Mouse (Mus musculus) regulatory T cell (primary cell): ENCODE measurements at regions not wholly inside any gene's neighbourhood (a gene's known extent, or its start where the extent isn't known, plus 50 kb on each side); places are given as distances from the start of the nearest gene placed in this dataset.
"Not testable (repeated sequence)": the region's sequence is repeated elsewhere in the genome, so short reads cannot be mapped to it uniquely, and the experiment has no call there.

Experiments
- in situ Hi-C: fragments of 300-600 bp; cut with MboI, MseI; formaldehyde crosslinking; loops from one replicate; pipeline ENCODE4 v1.15.1; 2025; ENCODE audit warnings: high pct_unique_total_duplicates

GRCm38 (mm10) chr17:91733927-91734324, 641.1 kb upstream of the Nrxn1 start:
- in situ Hi-C loops = loop anchor here (10.0 kb wide), 1 partner anchor 1599 kb away; no protein-coding TSS in a partner anchor

DNA sequence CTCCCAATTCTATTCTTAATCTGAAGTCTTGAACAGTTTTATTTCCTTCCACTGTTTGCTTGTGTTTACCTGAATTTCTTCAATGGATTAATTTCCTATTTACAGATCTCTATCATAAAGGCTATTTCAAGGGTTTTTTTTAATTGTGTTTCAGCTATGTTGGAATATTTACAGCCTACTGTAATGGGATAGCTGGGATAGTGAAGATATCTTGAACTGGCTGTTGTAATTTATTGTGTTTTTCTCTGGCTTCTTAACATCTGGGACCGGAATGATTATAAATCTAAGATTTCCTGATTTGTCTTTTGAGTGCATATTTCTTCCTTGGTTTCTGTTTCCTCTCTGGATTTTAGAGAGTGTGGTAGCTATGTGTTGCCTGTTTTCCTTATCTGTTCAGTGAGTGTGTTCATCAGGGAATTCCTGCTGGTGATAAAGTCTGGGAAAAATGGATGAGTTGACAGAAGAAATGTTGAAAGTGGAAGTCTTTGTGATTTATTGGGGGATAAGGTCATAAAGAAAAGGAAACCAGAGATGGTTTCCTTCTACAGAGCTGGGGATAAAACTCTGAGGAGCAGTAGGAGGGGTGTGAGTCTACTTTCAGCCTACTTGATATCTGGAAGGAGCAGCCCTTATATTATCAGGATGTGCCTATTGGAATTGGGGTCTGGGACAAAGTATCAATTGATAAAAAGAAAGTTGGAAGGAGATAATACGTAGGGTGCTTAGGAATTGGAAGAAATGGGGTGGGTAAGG, 640.5 kb upstream of the Nrxn1 start:
- in situ Hi-C loops = loop anchor here (10.0 kb wide), 1 partner anchor 1599 kb away; no protein-coding TSS in a partner anchor

DNA sequence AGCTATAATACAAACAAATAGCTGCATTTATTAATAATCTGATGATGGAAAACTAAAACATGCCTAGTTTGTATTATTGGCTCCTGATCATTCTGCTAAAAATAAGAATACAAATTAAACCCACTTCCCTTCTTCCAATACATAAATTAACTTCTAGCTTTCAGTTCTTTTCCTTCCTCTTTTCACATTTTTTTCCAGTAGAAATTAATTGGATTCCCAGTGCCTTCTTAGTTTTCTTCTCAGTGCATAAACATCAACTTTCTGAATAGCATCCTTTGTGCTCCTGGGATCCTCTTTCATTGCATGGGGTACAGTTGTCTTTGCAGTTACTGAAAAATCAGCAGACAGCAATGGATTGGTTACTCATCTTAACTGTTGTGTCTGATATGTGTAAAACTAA, 617.5 kb upstream of the Nrxn1 start:
- in situ Hi-C loops = no loop called here

DNA sequence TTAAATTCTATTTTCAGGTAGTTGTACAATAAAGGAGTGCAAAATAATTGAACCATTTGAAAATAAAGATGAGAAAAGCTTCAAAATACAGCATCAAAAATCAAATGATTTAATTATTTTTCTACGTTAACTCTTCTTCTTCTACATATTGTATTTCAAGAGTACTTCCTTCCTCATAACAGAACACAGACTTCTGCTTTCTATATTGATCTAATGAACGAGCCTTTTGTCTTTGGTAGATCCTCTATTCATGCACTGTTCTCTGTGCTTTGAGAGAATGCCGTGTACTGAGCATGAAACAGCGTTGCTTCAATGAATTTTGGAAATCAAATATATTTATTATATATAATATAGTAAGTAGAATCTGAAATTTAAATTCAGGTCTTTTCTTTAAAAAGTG, 598.2 kb upstream of the Nrxn1 start:
- in situ Hi-C loops = no loop called here

DNA sequence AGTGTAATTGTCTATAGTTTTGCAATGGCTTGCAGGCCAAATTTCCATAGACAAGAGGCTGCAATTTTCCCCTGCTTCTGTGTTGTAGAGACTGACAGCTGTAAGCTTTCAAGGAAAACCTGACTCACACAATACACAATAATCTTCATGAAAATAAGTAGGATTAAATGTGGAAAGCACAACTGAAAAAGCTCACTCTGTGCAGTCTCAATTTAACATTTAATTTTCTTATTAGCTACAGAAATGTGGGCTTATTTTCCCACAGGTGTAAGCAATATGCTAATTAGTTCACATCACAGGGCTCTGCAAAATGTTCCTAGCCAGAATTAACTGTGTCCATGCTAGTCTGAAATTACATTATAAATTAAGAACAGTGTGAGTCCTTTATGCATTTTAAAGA, 564.6 kb upstream of the Nrxn1 start:
- in situ Hi-C loops = no loop called here

- in situ Hi-C loops = no loop called here
Measured at GRCm38 (mm10) chr17:91657036-91657435, 564.2 kb upstream of the Nrxn1 start.

- in situ Hi-C loops = no loop called here
Measured at GRCm38 (mm10) chr17:91631915-91632314, 539.0 kb upstream of the Nrxn1 start.

DNA sequence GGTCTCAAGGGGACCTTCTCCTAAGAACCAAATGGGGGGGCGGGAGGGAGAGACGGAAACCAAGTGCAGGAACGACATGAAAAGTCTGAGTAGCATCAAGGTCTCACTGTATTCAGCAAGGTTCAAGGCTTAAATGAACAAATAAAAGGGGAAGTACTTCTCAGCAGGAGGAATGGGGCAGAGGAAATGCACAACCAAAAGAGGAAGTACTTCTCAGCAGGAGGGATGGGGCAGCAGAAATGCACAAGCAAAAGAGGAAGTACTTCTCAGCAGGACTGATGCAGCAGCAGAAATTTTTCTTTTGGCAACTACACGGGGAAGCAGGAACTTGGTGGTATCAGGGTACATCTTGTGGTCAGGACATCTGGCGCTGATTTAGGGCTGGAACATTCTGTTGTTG, 521.3 kb upstream of the Nrxn1 start:
- in situ Hi-C loops = not testable (repeated sequence)

GRCm38 (mm10) chr17:91589120-91589519, 496.2 kb upstream of the Nrxn1 start:
- in situ Hi-C loops = no loop called here

- in situ Hi-C loops = not testable (repeated sequence)
Measured at GRCm38 (mm10) chr17:91551058-91551691, 458.3 kb upstream of the Nrxn1 start.

GRCm38 (mm10) chr17:91531488-91531887, 438.6 kb upstream of the Nrxn1 start:
- in situ Hi-C loops = no loop called here

DNA sequence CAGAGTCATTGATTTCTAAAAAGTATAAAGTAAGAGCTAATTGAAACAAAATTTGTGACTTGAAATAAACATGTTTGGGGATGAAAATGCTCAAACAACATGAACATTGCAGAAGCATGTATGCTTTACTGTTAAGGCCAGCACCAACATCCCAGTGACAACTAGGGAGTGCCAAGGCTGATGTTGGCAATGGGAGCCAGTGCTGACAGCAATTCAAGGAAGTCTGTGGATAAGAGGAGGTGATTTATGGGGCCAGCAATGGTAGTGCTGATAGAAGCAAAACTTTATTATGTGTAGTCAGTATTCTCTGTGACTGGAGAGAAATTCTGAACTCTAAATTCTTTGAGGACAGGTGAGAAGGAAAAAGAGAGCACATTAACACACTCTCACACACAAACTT, 424.4 kb upstream of the Nrxn1 start:
- in situ Hi-C loops = no loop called here
